Mouse (Mus musculus) heart, postnatal 10 days (tissue): ENCODE measurements around the gene Creb3l4. TPM values are rescaled to one million over a fixed set of nuclear protein-coding genes. Genes with fewer than 3 reads are reported as not detected.

Experiments
- DNase-seq, 2 experiments: peaks; one replicate each; pipeline ENCODE4 v3.0.0; 2021
- intact Hi-C: fragments of 180-260 bp; cut with DNase I; formaldehyde crosslinking; loops from one replicate; pipeline ENCODE4 v1.15.1; 2025
- microRNA-seq, 2 experiments: library from miRNA; unstranded; fragments of <30 nt; microRNA quantifications; one replicate each; pipeline ENCODE4 v1.2.0; 2022
- total RNA-seq, 2 experiments: library from RNA; stranded (reverse); gene quantifications; 2 replicates each; pipeline ENCODE4 v1.2.3; 2021

The Creb3l4 gene
- total RNA-seq, 2 experiments from 2014 or later: 0.26 to 0.45 TPM

- no peak for DNase-seq
- intact Hi-C loops: no loop called here
Measured at GRCm38 (mm10) chr3:90204582-90204981, 38.7 kb downstream of the Creb3l4 start.

GRCm38 (mm10) chr3:90203619-90204018 lies 39.7 kb downstream of the Creb3l4 start:
- intact Hi-C loops: no loop called here
- DNase-seq: peak in 1 of 2 experiments; percentile 20

GRCm38 (mm10) chr3:90202884-90203283 lies 40.4 kb downstream of the Creb3l4 start:
- DNase-seq: no peak
- intact Hi-C loops: no loop called here

- intact Hi-C loops: no loop called here
Measured at GRCm38 (mm10) chr3:90197548-90197947, 45.8 kb downstream of the Creb3l4 start.

GRCm38 (mm10) chr3:90195644-90196043 lies 47.7 kb downstream of the Creb3l4 start:
- DNase-seq: no peak
- intact Hi-C loops: no loop called here

More at GRCm38 (mm10) chr3:90197548-90197947, 45.8 kb downstream of the Creb3l4 start:
- DNase-seq: no peak

GRCm38 (mm10) chr3:90194759-90195158 lies 48.6 kb downstream of the Creb3l4 start:
- no peak for DNase-seq
- intact Hi-C loops: no loop called here

- intact Hi-C loops: no loop called here
- DNase-seq: no peak
Measured at GRCm38 (mm10) chr3:90190859-90191510, 52.3 kb downstream of the Creb3l4 start.

Small RNAs within 50 kb of the gene (microRNA-seq; reads per million reads assigned to microRNA genes)
- 0 reads per million in 2 experiments for gene Mir7012

Other genes starting within 250 kb of the Creb3l4 start
- gene Hax1, start 244.7 kb downstream of the Creb3l4 start, total RNA-seq: 10 to 100 TPM; 43.6 to 44.1 TPM
- 10 to 100 TPM; 56.2 to 63.2 TPM for gene 4933434E20Rik, start 191.9 kb downstream of the Creb3l4 start, total RNA-seq
- 100 to 1,000 TPM; 143 to 150 TPM for gene Ubap2l, start 190.9 kb downstream of the Creb3l4 start, total RNA-seq
- 100 to 1,000 TPM; 103 to 108 TPM for gene Tpm3, start 170.9 kb downstream of the Creb3l4 start, total RNA-seq
- under 1 TPM; 0.10 to 0.12 TPM for gene Nup210l, start 139.4 kb downstream of the Creb3l4 start, total RNA-seq
- gene Rps27, start 29.9 kb downstream of the Creb3l4 start, total RNA-seq: 1,000 to 10,000 TPM; 1,084 to 1,156 TPM
- gene Rab13, start 29.8 kb downstream of the Creb3l4 start, total RNA-seq: 10 to 100 TPM; 12.3 to 14.4 TPM
- gene Jtb, start 11.9 kb downstream of the Creb3l4 start, total RNA-seq: 10 to 100 TPM; 44.4 to 46.9 TPM
- 100 to 1,000 TPM; 105 to 110 TPM for gene Slc39a1, start 4.7 kb upstream of the Creb3l4 start, total RNA-seq
- gene Crtc2, start 10.7 kb upstream of the Creb3l4 start, total RNA-seq: 10 to 100 TPM; 21.1 to 26.9 TPM
- gene Dennd4b, start 21.7 kb upstream of the Creb3l4 start, total RNA-seq: 10 to 100 TPM; 16.8 to 19.7 TPM
- gene Gatad2b, start 49.7 kb upstream of the Creb3l4 start, total RNA-seq: 10 to 100 TPM; 56.6 to 59.5 TPM
- 1 to 10 TPM; 1.9 to 3.3 TPM for gene Slc27a3, start 146.4 kb upstream of the Creb3l4 start, total RNA-seq
- gene Ints3, start 190.1 kb upstream of the Creb3l4 start, total RNA-seq: 10 to 100 TPM; 24.4 to 28.3 TPM
- gene Npr1, start 222.4 kb upstream of the Creb3l4 start, total RNA-seq: 10 to 100 TPM; 35.4 to 37.8 TPM
- gene Ilf2, start 232.6 kb upstream of the Creb3l4 start, total RNA-seq: 10 to 100 TPM; 55.3 to 57.5 TPM
- 10 to 100 TPM; 55.9 to 62.7 TPM for gene Snapin, start 247.5 kb upstream of the Creb3l4 start, total RNA-seq